Mouse (Mus musculus): ENCODE results near the gene Cdc27.
A peak's percentile ranks its signal among the peaks of the same experiment; 100 is the strongest.

Cdc27 gene

DNA sequence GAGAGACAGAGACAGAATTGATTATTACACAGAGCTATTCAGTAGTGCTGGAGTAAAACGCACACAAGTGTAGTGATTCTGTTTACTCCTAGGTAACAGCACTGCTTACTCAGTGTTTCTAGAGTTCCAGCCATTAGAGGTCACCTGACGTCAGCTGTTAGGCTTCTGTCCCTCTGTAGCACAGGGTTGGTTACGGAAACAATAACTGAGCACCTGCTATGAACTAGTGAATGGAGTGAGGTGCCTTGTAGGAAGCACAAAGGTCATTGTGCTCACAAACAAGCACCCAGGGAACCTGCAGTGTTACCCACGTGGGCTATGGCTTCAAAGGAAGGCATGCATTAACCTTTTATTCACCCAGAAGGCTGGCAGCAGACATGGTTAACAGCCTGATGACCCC lies 70.9 kb downstream of the Cdc27 start:
- no peak for DNase-seq (ENCODE audit: low spot score)

DNA sequence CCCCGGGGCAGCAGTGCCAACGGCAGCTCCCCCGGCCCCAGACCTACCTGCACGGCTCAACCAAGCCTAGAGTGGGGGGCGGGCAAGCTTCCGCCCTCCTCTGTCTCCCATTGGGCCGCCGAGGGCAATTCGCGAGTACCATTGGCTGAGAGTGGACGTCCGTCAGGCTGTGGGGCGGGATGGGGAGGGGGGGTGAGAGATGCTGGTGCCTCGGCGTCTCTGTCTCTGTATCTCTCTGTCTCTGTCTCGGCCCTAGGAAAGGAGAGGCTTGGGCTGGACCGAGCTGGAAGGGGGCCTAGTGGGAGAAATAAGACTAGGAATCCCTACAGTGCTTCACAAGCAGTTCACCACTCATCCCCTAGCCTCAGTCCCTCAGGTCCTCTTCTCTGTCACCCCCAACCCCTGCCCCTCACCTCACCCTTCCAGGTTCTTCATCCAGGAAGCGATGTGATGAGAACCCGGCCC lies 81.0 kb downstream of the Cdc27 start:
- peak; percentile 90 for DNase-seq (ENCODE audit: low spot score)

DNA sequence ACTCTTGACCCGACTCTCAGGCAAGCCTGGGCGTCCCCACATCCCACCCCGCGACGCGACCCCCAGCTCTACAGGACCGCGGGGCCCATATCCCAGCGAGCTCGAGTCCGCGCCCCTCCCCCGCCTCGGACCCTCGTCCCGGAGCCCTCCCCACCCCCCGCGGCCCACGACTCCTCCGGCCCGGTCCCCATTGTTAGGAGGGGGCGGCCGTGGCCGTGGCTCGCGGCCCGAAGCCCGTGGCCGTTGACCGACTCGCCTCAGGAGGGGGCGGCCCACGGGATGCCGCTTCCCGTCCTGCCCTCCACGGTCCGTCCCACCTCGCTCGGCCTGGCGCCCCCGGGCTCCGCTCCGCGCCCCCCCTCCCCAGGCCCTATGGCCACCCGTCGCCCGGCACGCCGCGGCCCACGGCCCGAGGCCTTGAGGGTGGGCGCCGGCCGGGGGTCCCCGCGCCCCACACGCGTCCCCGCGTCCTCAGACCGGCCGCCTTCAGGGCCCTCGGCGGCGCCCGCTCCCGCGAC lies 81.6 kb downstream of the Cdc27 start, which contains the start of gene Kansl1:
TSS of gene Kansl1 (minus strand) at position 111 of the 518 bp plus-strand sequence.
- peak; percentile 45 for DNase-seq (ENCODE audit: low spot score)

DNA sequence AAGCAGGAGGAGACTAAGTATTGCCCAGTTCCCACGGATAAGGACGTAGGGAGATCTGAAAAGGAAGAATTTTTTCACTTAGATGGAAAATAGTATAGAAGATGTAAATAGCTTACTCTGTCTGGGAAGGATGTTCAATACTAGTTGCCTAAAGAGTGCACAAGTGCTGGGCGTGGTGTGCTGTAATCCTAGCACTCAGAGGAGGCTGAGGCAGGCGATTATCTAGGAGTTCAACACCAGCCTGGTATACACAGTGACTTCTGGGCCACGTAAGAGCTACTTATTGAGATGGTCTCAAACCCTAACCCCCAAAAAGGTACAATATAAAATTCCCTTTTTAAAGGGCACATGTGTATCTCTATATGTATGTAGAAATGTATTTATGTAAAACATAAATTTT lies 82.7 kb downstream of the Cdc27 start:
- no peak for DNase-seq (ENCODE audit: low spot score)

DNA sequence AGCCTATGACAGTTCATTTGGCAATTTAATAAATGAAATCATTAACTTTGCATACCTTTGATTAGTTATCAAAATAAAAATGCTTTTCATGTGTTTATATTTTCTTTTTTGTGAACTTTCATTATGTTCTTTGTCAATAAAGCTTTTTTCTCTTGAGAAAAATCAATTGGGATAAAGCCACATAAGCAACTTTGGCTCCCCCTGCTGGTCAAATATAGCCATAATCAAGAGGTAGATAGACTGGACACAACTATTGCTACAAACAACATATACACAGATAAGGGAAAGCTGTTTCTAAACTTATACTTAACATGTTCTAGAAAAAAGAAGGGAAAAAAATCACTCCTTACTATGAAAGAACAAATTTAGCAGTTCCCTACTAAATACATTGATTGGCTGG lies 88.9 kb downstream of the Cdc27 start:
- DNase-seq (ENCODE audit: low spot score) = no peak

DNA sequence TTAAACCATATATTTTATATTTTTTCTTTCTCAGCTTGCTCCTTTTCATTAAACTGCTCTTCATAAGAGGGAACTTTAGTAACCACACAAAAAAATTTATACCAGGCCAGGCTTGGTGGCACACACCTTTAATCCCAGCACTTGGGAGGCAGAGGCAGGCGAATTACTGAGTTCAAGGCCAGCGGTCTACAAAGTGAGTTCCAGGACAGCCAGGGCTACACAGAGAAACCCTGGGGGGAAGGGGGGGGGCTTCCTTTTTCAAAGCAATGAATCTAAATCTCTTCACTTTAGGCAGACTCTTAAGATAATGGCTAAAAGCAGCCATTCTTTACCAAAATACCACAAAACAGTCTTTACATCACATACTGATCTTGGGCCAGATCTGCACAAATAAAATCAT lies 90.7 kb downstream of the Cdc27 start:
- DNase-seq (ENCODE audit: low spot score) = no peak

DNA sequence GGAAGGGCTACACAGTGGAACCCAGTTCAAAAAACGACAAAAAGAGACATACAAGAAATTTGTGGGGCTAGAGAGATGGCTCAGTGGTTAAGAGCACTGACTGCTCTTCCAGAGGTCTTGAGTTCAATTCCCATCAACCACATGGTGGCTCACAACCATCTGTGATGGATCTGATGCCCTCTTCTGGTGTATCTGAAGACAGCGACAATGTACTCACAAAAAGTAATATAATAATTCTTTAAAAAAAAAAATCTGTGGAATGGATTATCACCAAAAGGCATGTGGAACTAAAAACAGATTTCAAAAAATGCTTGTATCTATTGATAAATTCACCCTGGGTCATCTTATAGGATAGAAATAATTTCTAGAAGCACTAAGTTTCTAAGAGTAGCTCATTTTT lies 91.9 kb downstream of the Cdc27 start:
- DNase-seq (ENCODE audit: low spot score) = no peak
